Mouse (Mus musculus) T-helper 1 cell (primary cell): Measurements from ENCODE around the gene Zfp280b.
"Not testable (repeated sequence)": the region's sequence is repeated elsewhere in the genome, so short reads cannot be mapped to it uniquely, and the experiment has no call there.

Experiments used
- in situ Hi-C: fragments of 300-600 bp; cut with MboI, MseI; formaldehyde crosslinking; loops from one replicate; pipeline ENCODE4 v1.15.1; 2025; ENCODE audit warnings: high pct_unique_total_duplicates

Zfp280b gene

GRCm38 (mm10) chr10:76032402-76033118 lies at the start of gene Zfp280b:
Gene Zfp280b, plus strand, starts transcription at chr10:76032650.
- in situ Hi-C loops, result no loop called here

DNA sequence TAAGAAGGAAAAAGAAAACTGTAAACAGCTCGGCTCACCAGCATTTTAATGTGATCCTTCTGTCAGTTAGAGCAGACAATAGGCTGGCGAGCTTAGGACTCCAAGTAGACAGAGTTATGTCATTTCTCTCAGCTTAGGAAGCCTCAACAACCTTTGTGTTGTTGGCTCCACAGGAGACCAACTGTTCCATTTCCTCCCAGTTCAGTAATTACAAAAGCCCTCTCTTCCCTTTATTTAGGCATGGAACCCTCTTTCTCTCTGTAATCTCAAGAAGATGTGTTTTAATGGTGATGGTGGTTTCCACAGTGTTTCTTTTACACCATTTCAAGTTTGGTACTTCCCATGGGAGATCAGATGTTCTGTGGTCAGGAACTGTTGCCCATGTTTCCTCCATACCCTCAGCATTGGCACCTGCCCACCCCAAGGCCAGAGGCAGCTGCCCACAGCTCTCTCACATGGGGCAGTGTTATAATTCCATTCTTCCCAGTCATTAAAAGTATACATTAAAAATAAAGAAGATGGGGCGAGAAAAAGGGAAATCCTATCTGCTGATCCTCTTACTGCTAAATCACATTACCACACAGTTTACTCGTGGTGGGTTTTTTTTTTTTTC lies 41.9 kb upstream of the Zfp280b start:
- in situ Hi-C loops, result no loop called here

GRCm38 (mm10) chr10:75993616-75994240 lies 38.7 kb upstream of the Zfp280b start:
- in situ Hi-C loops, result no loop called here

DNA sequence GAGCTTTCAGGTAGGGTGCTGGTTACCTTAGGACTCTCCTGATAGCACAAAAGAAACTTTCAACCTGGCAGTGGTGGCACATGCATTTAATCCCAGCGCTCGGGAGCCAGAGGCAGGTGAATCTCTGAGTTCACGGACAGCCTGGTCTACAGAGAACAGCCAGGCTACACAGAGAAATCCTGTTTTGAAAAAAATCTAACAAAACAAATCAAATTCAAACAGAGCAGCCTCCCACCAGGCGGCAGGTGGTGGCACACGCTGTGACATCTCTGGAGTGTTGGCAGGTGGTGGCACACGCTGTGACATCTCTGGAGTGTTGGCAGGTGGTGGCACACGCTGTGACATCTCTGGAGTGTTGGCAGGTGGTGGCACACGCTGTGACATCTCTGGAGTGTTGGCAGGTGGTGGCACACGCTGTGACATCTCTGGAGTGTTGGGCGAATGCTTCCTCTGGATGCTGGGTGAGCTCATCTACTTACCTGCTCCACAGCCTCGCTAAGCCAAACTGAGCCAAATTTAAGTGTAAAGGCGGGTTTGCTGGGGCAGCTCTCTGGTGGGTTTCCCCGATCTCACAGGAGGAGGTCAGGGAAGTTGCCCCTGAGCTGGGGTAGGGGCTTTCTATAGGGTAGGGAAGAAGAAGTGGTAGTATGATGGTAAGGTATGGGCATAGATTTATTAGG lies 37.8 kb upstream of the Zfp280b start:
- in situ Hi-C loops, result not testable (repeated sequence)

DNA sequence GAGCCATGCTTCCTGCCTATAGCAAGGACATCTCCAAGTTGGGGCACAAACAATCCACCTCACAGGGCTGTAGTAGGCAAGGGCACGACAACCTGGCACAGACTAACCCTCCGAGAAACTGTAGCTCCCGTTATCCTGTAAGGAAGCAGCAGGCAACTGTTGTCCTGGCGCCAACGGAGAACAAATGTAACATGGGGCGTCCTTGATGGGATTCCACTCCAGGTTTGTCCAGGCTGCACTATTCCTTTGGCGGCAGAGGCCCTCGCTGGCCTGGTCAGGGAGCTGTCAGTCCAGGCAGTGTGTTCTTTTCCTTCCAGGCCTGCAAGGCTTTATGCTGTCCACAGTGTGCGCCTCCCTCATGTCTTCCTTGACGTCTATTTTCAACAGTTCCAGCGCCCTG lies 37.0 kb upstream of the Zfp280b start:
- in situ Hi-C loops, result no loop called here

- in situ Hi-C loops, result no loop called here
Observed at GRCm38 (mm10) chr10:75996315-75996714, 36.1 kb upstream of the Zfp280b start.

- in situ Hi-C loops, result no loop called here
Observed at GRCm38 (mm10) chr10:76001160-76001559, 31.3 kb upstream of the Zfp280b start.

DNA sequence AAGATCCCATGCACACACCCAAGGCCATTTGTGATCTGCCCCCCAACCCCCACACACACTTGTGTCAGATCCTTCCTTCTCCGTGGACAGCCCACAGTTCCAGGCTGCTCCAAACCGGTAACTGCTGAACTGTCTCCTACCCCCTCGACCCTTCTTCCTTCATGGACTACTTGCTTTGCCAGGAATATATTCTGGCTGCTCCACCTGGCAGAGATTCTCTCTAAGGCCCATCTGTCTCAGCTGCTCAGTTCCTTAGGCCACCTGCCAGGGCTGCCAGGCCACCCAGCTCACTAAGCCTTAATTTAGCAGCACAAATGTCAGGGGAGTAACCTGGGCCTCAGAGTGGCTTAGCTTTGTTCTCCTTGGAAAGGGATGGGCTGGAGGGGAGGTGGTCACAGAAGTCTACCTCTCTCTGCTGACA lies 30.3 kb upstream of the Zfp280b start:
- in situ Hi-C loops, result no loop called here

DNA sequence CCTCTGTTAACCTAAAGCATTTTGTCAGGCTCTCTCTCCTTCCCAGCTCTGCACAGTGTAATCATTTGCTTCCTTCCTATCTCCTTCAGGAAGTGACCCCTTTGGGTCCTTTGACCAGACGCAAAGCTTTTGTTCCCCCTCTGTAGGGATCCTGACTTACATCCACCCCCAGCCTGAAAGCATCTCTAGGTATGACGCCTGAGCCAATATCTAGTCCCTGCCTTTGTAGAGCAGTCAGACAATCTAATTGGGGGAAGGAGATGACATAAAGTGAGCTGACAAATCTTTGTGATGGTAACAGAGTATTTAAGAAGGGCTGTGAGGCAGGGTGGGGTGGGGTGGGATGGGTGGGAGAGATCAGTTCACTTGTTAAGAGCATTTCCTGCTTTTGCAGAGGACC lies 29.8 kb upstream of the Zfp280b start:
- in situ Hi-C loops, result no loop called here

- in situ Hi-C loops, result no loop called here
Observed at GRCm38 (mm10) chr10:76003221-76003620, 29.2 kb upstream of the Zfp280b start.

GRCm38 (mm10) chr10:76006385-76006784 lies 26.1 kb upstream of the Zfp280b start:
- in situ Hi-C loops, result no loop called here

GRCm38 (mm10) chr10:76009812-76010211 lies 22.6 kb upstream of the Zfp280b start:
- in situ Hi-C loops, result no loop called here

- in situ Hi-C loops, result no loop called here
Observed at GRCm38 (mm10) chr10:76012922-76013321, 19.5 kb upstream of the Zfp280b start.

GRCm38 (mm10) chr10:76016886-76017285 lies 15.6 kb upstream of the Zfp280b start:
- in situ Hi-C loops, result no loop called here

DNA sequence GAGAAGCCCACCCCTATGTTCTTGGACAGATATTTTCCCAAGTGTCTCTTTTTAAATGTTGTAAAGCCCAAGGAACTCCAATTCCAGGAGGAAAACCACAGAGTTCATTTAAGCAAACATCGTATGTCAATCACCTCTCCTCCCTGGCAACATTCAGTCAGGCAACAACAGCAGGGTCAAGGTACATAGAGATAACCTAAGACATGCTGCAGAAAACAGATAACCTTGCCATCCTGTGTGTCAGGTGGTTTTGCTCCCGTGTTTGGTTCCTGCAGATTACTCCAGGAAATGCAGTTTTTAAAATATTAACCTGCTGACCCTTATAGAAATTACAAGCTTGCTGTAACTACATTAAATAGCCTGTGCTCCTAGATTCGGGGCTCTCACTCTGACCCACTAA lies 10.7 kb upstream of the Zfp280b start:
- in situ Hi-C loops, result no loop called here

- in situ Hi-C loops, result no loop called here
Observed at GRCm38 (mm10) chr10:76023921-76024320, 8.5 kb upstream of the Zfp280b start.

- in situ Hi-C loops, result no loop called here
Observed at GRCm38 (mm10) chr10:76025470-76026190, 6.8 kb upstream of the Zfp280b start.

DNA sequence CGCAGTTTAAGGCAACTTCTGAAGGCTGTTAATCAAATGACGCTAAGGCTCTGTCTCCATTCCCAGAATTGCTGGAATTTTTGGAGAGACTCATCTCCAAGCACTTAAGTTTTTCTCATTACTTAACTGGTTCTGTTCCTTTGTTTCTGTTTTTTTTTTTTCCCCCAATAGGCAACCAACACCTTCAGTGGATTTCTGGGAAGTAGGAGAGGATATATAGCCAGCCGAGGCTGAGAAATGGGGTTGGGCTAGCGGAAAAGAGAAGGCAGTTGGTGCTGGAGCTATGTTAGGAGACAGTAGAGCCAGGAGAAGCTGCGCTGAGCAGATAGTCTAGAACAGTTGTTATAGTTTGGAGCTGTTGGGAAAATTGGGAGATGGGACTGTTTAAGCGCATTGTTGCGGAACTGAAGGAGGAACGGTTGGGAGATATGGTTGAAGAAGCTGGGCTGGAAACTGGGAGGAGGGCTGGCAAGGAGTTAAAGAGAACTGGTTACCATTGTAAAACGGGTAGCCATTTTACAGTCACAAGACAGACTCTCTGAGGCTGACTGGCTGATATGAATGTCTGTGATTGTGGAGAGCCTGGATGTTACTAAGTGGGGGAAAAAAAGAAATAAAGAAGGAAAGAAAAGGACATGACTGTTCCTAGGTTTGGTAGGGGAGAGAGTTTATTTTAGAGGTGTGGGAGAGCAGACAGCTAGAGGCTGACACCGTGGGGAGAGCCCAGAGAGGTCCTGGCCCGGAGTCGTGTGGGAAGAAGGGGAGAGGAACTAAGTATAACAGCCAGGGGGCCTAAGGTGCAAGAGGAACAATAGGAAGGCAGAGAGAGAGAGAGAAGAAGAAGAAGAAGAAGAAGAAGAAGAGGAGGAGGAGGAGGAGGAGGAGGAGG lies 5.1 kb upstream of the Zfp280b start:
- in situ Hi-C loops, result no loop called here

- in situ Hi-C loops, result no loop called here
Observed at GRCm38 (mm10) chr10:76028016-76028366, 4.5 kb upstream of the Zfp280b start.

DNA sequence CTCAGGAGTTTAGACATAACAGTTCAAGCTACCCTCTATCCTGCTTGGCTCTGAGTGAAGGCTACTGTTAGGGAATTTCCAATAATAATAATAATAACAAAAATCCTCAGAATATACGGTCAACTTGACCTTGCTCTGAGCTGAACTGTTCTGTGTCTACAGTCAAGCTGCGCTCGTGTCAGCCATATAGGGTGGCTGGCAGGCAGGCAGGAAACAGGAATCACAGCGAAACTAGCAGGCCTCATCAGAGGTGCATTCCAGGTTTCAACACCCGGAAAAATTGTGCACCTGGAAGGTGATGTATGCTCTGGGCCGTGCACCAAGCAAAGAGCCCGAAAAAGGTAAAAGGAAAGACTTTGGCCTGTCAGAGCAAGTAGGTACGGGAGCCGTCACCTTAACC lies 4.1 kb upstream of the Zfp280b start:
- in situ Hi-C loops, result no loop called here

GRCm38 (mm10) chr10:76029276-76029675 lies 3.2 kb upstream of the Zfp280b start:
- in situ Hi-C loops, result no loop called here
